Mouse (Mus musculus): Measurements from ENCODE around the gene Ppp1r27. TPM values are rescaled to one million over a fixed set of nuclear protein-coding genes. Genes with fewer than 3 reads are reported as not detected.

Gene Ppp1r27
- polyA plus RNA-seq, 1 experiment from 2014 or later = not detected

DNA sequence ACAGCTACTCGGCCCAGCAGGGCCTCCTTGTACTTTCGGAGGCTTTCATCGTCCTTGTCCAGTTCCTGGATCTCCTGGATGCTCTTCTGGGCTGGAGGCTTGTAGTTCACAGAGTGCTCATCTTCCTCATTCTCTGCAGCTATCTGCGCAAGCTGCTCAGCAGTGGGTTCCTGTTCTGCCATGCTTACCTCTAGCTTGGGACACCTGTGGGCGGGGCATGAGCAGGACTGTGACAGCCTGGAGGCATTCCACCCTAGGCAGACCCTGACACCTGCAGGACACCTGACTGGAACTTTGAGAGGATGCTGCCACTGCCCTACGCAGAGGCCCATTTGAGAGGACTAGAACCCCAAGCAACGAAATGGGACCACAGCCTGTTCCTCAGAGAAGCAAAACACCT is 29.3 kb upstream of the Ppp1r27 start:
- no peaks in the 10 kb centered on the region for H3K9me3 ChIP-seq (ENCODE audit: low read length)
- peaks cover 17% of the 10 kb centered on the region; the same call in 1 of the 2 replicates for H3K36me3 ChIP-seq (ENCODE audit: insufficient read depth, low read length)
- peak overlapping the region; percentile 87 for H3K4me3 ChIP-seq (ENCODE audit: low read depth, low read length)
- H3K9ac ChIP-seq (replicated peaks; ENCODE audit: low read depth) = peak overlapping the region; percentile 86
- H3K27ac ChIP-seq (ENCODE audit: low read length) = peak overlapping the region; percentile 95
- WGBS = 41% methylated on average over 7 of the region's 7 CpGs
- no peaks in the 10 kb centered on the region for H3K27me3 ChIP-seq (replicated peaks; ENCODE audit: insufficient read depth, low read length)
- peaks cover 10% of the 10 kb centered on the region for H3K4me1 ChIP-seq (ENCODE audit: insufficient read depth, low read depth, low read length)
- DNase-seq (ENCODE audit: low spot score) = peak; percentile 40
- TF ChIP-seq CTCF (IDR thresholded peaks at IDR 0.05) (no peak), EP300 (IDR thresholded peaks at IDR 0.05) (no peak)
- H3K4me2 ChIP-seq (replicated peaks; ENCODE audit: low read depth, low read length) = peak overlapping the region; percentile 79
- ATAC-seq = no peak

DNA sequence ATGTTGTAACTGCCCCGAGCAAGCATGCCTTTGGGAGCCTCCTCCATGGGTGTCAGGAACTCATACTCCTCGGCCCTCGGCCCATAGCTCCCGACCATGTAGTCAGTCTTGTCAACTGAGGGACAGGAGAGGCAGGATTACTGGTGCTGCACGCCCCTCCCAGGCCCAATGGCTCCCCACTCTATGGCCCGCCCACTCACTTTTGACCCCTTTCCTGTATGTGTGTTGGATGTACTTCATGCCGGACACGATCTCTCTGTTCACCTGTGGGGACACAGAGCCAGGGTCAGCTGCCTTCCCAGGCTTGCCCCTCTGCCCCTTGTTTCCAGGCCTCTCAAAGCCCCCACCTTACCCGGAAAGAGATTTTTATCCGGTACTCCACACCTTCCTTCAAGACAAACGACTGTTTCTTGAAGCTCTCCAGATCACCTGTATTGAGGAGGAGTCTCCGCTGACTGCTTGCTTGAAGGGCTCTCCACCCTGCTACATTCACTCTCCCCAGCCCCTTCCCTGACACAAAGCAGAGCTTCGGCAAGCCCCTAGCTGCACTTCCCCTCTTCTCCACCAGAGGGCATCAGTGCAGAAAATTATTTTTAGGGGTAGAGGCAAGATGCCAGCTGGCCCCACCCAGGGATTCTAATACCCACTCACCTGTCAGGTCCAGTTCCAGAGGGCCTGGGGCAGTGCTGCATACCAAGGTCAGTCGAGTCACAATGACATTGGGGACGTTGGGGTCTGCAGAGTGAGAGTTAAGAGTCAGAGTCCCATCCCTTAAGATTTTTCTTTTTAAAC is 28.6 kb upstream of the Ppp1r27 start:
- TF ChIP-seq CTCF (IDR thresholded peaks at IDR 0.05) (peak; percentile 92), EP300 (IDR thresholded peaks at IDR 0.05) (no peak)
- WGBS = 46% methylated on average over 15 of the region's 15 CpGs
- Histone ChIP-seq H3K4me3 (ENCODE audit: low read depth, low read length) (peak overlapping the region; percentile 87), H3K27me3 (replicated peaks; ENCODE audit: insufficient read depth, low read length) (no peaks in the 10 kb centered on the region), H3K4me1 (ENCODE audit: insufficient read depth, low read depth, low read length) (peaks cover 11% of the 10 kb centered on the region), H3K9me3 (ENCODE audit: low read length) (no peaks in the 10 kb centered on the region), H3K27ac (ENCODE audit: low read length) (peak overlapping the region; percentile 95; the same call in 1 of the 2 replicates), H3K9ac (replicated peaks; ENCODE audit: low read depth) (peak overlapping the region; percentile 86; the same call in 1 of the 2 replicates), H3K36me3 (ENCODE audit: insufficient read depth, low read length) (peaks cover 17% of the 10 kb centered on the region; the same call in 1 of the 2 replicates), H3K4me2 (replicated peaks; ENCODE audit: low read depth, low read length) (peak overlapping the region; percentile 79)
- ATAC-seq = no peak
- peak; percentile 69 for DNase-seq (ENCODE audit: low spot score)

DNA sequence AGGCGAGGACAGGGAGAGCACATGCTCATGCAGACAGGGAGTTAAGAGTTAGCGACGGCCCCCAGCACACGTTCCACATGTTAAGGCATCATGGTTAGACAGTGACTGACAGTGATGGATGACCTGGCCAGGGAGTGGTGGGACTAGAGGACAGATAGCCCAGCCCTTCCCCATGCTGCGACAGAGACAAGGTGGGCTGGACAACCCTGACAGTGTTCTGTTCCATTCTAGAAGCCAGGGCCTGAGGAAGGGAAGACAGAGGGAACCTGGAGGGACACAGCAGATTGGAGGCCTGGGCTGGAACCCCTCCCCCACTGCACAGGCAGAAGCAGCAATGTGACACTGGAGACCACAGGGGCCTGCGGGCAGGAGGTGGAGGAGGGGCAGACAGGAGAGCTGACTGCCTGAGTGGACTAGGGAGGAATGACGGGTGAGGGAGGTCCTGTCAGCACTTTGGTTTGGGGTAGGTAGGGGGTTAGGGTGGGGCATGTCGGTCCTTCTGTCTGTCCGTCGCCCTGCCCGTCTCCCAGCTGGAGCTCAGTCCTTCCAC is 27.8 kb upstream of the Ppp1r27 start:
- no peak for ATAC-seq
- no peak overlapping the region for H3K27ac ChIP-seq (ENCODE audit: low read length)
- no peak overlapping the region for H3K4me3 ChIP-seq (ENCODE audit: low read depth, low read length)
- 74% methylated on average over 11 of the region's 11 CpGs for WGBS
- no peak for DNase-seq (ENCODE audit: low spot score)
- H3K4me1 ChIP-seq (ENCODE audit: insufficient read depth, low read depth, low read length) = peaks cover 15% of the 10 kb centered on the region
- H3K4me2 ChIP-seq (replicated peaks; ENCODE audit: low read depth, low read length) = no peak overlapping the region
- H3K27me3 ChIP-seq (replicated peaks; ENCODE audit: insufficient read depth, low read length) = no peaks in the 10 kb centered on the region
- no peak for TF ChIP-seq EP300 (IDR thresholded peaks at IDR 0.05)
- no peak for TF ChIP-seq CTCF (IDR thresholded peaks at IDR 0.05)
- H3K36me3 ChIP-seq (ENCODE audit: insufficient read depth, low read length) = peaks cover 17% of the 10 kb centered on the region; the same call in 1 of the 2 replicates
- no peaks in the 10 kb centered on the region for H3K9me3 ChIP-seq (ENCODE audit: low read length)
- no peak overlapping the region for H3K9ac ChIP-seq (replicated peaks; ENCODE audit: low read depth)

DNA sequence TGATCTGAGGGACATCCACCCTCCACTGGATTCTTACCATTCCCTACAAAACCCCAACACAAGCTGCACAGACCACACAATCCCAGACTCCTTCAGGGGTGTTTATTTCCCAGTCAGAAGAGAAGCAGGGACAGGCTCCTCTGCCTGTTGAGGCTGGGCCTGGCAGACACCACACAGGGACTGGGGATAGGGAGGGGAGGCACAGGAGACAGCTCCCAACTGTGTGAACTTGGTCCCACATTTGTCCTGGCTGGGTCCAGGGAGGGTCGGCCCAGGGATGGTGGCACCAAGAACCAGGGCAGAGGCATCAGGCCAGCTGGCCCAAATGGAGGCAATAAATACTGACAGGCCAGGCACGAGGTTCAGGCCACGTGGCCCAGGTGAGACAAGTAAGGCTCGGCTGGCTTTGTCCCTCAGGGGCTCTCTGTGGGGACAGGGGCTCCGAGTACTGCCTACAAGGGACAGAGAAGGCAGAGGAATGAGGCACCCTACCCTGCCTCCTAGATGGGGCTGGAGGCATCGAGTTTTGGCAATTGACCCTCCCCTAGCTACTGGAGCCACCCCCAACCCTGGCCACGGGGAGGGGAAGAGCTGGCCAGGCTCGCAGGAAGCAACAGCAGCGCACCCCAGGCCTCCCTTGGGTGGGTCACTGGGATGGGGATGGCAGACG is 27.2 kb upstream of the Ppp1r27 start:
- Histone ChIP-seq H3K9me3 (ENCODE audit: low read length) (no peaks in the 10 kb centered on the region), H3K27me3 (replicated peaks; ENCODE audit: insufficient read depth, low read length) (no peaks in the 10 kb centered on the region), H3K4me1 (ENCODE audit: insufficient read depth, low read depth, low read length) (peaks cover 15% of the 10 kb centered on the region), H3K9ac (replicated peaks; ENCODE audit: low read depth) (no peak overlapping the region), H3K36me3 (ENCODE audit: insufficient read depth, low read length) (peaks cover 17% of the 10 kb centered on the region; the same call in 1 of the 2 replicates), H3K4me2 (replicated peaks; ENCODE audit: low read depth, low read length) (no peak overlapping the region), H3K27ac (ENCODE audit: low read length) (no peak overlapping the region), H3K4me3 (ENCODE audit: low read depth, low read length) (no peak overlapping the region)
- DNase-seq (ENCODE audit: low spot score) (no peak), ATAC-seq (no peak)
- WGBS = 82% methylated on average over 10 of the region's 10 CpGs
- no peak for TF ChIP-seq EP300 (IDR thresholded peaks at IDR 0.05)
- no peak for TF ChIP-seq CTCF (IDR thresholded peaks at IDR 0.05)

DNA sequence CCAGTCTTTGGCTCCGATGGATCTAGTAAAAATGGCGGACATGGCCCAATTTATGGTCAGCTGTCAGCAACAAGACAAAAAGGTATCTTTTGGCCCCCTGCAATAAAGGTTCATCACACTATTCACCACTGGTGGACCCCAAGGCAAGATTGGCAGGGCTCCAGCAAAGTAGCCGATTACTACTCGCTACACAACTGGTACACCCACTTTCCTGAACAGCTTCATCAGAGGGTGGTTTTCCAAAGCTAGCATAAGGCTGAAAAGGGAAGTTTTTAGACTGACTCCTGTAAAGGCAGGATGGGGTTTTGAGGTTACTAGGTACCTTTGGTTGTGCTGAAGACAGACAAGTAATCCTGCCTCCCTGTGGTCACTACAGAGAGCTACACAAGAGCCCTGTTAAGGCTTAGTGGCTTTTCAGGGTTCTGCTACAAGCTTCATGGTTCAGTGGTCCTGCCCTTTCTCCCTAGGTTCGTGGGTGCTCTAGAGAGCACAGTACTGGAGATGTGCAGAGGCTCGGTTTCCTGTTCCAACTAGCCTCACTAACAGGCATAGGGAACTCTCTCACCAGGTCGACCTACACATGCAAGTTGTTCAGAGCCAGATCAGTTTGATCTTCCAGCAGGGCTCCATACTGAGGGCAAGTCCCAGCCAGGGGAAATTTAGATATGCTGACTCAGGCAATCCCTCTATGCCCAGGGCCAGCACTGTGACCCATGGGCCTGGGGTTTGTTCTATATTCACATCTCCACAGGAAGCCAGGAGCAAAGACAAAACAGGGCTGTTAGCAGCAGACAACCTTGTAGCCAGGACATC is 26.5 kb upstream of the Ppp1r27 start:
- Histone ChIP-seq H3K9me3 (ENCODE audit: low read length) (no peaks in the 10 kb centered on the region), H3K27ac (ENCODE audit: low read length) (no peak overlapping the region), H3K4me3 (ENCODE audit: low read depth, low read length) (no peak overlapping the region), H3K4me1 (ENCODE audit: insufficient read depth, low read depth, low read length) (peaks cover 15% of the 10 kb centered on the region), H3K36me3 (ENCODE audit: insufficient read depth, low read length) (peaks cover 17% of the 10 kb centered on the region; the same call in 1 of the 2 replicates), H3K27me3 (replicated peaks; ENCODE audit: insufficient read depth, low read length) (no peaks in the 10 kb centered on the region), H3K4me2 (replicated peaks; ENCODE audit: low read depth, low read length) (no peak overlapping the region), H3K9ac (replicated peaks; ENCODE audit: low read depth) (no peak overlapping the region)
- DNase-seq (ENCODE audit: low spot score) = peak; percentile 65
- no peak for ATAC-seq
- 80% methylated on average over 7 of the region's 7 CpGs for WGBS
- TF ChIP-seq CTCF (IDR thresholded peaks at IDR 0.05) (peak; percentile 68), EP300 (IDR thresholded peaks at IDR 0.05) (no peak)
